Mouse (Mus musculus): Measurements from ENCODE around the gene Vmn2r4. TPM values are rescaled to one million over a fixed set of nuclear protein-coding genes. Genes with fewer than 3 reads are reported as not detected.
"Not testable (repeated sequence)": the region's sequence is repeated elsewhere in the genome, so short reads cannot be mapped to it uniquely, and the experiment has no call there.

Vmn2r4 gene
- polyA plus RNA-seq (2015; fragmentation: Nextera tagmentation; extraction: Ambion mirVana), result not detected in 2 replicates

DNA sequence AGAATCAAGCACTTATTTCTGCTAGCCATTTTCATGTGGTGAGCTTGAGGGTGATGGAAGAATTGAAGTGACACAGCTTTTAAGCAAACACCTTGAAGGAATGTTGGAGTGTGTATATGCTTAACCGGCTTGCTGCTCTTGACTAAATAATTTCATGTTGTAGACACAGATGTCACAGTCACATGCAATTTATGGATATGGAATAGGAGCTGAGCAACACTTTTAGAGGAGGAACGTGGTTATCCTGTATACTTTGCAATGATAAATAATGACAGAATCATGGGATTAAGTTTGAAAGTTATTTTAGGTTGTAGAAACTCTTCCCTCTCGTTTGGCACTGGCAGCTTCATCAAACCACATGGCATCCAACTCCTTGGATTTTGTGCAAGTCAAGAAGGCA, at the start of gene Vmn2r4:
Vmn2r4 (minus strand) TSS at position 101 of the 400 bp plus-strand sequence.
- not testable (repeated sequence) for ATAC-seq; H3K4me1 ChIP-seq (replicated peaks; ENCODE audit: control insufficient read depth, insufficient read depth, low read length); H3K27ac ChIP-seq (ENCODE audit: low read length); H3K9ac ChIP-seq (replicated peaks; ENCODE audit: low read depth, low read length); H3K9me3 ChIP-seq (ENCODE audit: control insufficient read depth, low read length); H3K27me3 ChIP-seq (replicated peaks; ENCODE audit: control insufficient read depth, insufficient read depth, low read length); H3K36me3 ChIP-seq (ENCODE audit: control insufficient read depth, insufficient read depth); H3K4me2 ChIP-seq (ENCODE audit: low read length); H3K4me3 ChIP-seq (replicated peaks; ENCODE audit: low read length)
- 88% methylated on average over 3 of the region's 3 CpGs for WGBS

DNA sequence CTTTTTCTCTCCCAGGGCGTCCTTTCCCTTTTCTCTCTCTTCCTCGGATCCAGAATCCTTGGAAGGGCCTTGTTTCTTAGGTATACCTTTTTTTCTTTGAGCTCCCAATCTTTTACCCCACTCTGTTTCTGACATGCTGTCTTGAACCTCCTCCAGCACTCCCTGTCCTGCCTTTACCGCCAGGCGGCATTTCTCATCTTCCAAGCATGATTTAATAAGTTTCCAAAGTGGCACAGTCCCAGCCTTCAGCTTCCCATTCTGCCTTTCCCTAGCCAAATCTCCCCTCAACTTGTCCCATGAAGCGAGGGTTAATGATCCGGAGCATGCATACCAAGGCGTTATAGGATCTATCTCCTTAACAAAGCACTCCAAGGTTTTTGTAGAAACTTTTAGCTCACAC, 19.1 kb upstream of the Vmn2r4 start:
- ATAC-seq, result not testable (repeated sequence)
- 85% methylated on average over 7 of the region's 7 CpGs for WGBS

GRCm38 (mm10) chr3:64428117-64428798, 13.1 kb upstream of the Vmn2r4 start:
- 0 out of 2 replicates have a peak, but pooled peaks have one; percentile 33 for ATAC-seq
- not testable (repeated sequence) for H3K4me3 ChIP-seq (replicated peaks; ENCODE audit: low read length); H3K36me3 ChIP-seq (ENCODE audit: control insufficient read depth, insufficient read depth); H3K9ac ChIP-seq (replicated peaks; ENCODE audit: low read depth, low read length); H3K9me3 ChIP-seq (ENCODE audit: control insufficient read depth, low read length); H3K4me2 ChIP-seq (ENCODE audit: low read length); H3K27me3 ChIP-seq (replicated peaks; ENCODE audit: control insufficient read depth, insufficient read depth, low read length); H3K27ac ChIP-seq (ENCODE audit: low read length); H3K4me1 ChIP-seq (replicated peaks; ENCODE audit: control insufficient read depth, insufficient read depth, low read length)
- WGBS, result 77% methylated on average over 6 of the region's 6 CpGs

More for the DNA sequence above, 19.1 kb upstream of the Vmn2r4 start:
- not testable (repeated sequence) for H3K4me1 ChIP-seq (replicated peaks; ENCODE audit: control insufficient read depth, insufficient read depth, low read length); H3K27ac ChIP-seq (ENCODE audit: low read length); H3K27me3 ChIP-seq (replicated peaks; ENCODE audit: control insufficient read depth, insufficient read depth, low read length); H3K4me3 ChIP-seq (replicated peaks; ENCODE audit: low read length); H3K9me3 ChIP-seq (ENCODE audit: control insufficient read depth, low read length); H3K9ac ChIP-seq (replicated peaks; ENCODE audit: low read depth, low read length); H3K4me2 ChIP-seq (ENCODE audit: low read length); H3K36me3 ChIP-seq (ENCODE audit: control insufficient read depth, insufficient read depth)

DNA sequence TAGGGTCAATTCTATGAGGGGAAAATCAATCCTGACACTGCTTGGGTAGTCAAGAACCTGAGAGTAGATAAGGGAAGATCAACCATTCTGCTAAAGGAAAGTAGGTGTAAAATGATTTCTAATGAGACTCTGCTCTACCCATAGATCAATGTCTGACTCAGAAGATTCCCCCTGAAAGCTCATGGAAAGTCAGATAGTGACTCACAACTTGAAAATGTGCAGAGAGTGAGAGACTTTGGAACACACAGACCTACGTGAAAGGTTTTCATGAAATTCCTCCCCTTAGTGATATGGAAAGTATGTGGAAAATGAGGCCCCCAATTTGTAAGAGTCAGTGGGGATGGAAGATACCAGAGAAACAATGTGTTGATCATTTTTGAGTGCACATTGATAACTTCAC, 7.0 kb upstream of the Vmn2r4 start:
- not testable (repeated sequence) for H3K9me3 ChIP-seq (ENCODE audit: control insufficient read depth, low read length); H3K4me2 ChIP-seq (ENCODE audit: low read length); H3K9ac ChIP-seq (replicated peaks; ENCODE audit: low read depth, low read length); ATAC-seq; H3K4me3 ChIP-seq (replicated peaks; ENCODE audit: low read length); H3K4me1 ChIP-seq (replicated peaks; ENCODE audit: control insufficient read depth, insufficient read depth, low read length); H3K36me3 ChIP-seq (ENCODE audit: control insufficient read depth, insufficient read depth); H3K27ac ChIP-seq (ENCODE audit: low read length); H3K27me3 ChIP-seq (replicated peaks; ENCODE audit: control insufficient read depth, insufficient read depth, low read length)
- 86% methylated on average over 1 of the region's 1 CpGs for WGBS

- H3K9ac ChIP-seq (replicated peaks; ENCODE audit: low read depth, low read length); ATAC-seq; H3K9me3 ChIP-seq (ENCODE audit: control insufficient read depth, low read length); H3K4me3 ChIP-seq (replicated peaks; ENCODE audit: low read length); H3K27me3 ChIP-seq (replicated peaks; ENCODE audit: control insufficient read depth, insufficient read depth, low read length); H3K27ac ChIP-seq (ENCODE audit: low read length); H3K36me3 ChIP-seq (ENCODE audit: control insufficient read depth, insufficient read depth); H3K4me1 ChIP-seq (replicated peaks; ENCODE audit: control insufficient read depth, insufficient read depth, low read length); H3K4me2 ChIP-seq (ENCODE audit: low read length): not testable (repeated sequence)
- WGBS, result 76% methylated on average over 1 of the region's 1 CpGs
These were observed 2.3 kb upstream of the Vmn2r4 start for GRCm38 (mm10) chr3:64417477-64417876.

DNA sequence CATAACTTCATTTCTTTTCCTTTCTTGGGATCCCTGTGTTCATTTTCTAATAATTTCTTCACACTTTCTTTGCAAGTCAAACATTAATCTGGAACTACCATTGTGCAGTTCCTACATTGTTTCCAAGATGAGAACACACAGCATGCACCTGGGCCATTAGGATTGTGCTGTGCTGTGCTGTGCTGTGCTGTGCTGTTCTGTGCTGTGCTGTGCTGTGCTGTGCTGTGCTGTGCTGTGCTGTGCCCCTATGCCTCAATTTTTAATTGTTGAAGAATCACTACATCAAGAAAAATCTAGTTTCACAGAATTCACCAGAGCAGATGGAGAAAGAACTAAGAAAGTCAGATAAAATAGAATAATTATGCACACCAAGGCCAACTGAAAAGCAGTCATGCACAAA, 915 bp downstream of the Vmn2r4 start:
- not testable (repeated sequence) for ATAC-seq

DNA sequence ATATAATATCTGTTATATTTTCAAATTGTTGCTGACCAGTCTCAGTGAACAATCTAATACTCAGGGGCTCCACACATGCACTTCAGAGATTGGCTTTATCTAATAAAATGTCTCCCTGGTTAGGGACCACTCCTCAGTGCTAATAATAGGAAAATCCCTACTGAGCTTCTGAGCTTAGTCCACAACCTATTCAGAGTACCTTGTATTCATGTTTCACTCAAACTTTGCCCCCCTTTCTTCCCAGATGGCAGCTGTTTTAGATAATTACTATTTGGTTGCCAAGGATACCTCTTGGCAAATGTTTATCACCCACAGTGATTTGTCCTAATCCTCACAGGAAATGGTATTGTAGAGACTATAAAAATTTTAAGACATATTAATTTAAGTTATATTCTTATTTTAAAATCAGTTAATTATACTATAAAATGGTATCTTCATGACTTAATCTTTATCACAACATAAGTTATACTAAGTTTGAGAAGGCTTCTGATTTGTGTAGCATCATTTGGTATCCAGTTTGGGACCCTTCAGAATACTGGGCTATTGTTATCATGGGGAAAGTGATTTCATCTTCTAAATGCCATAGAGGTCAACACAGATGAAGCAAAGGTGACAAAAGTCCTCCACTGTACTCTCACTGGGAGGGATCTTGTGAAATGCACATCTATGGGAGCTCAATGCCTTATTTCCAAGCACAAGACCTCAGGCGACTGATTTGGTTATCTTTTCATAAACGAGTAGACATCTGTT, 55.7 kb downstream of the Vmn2r4 start:
- H3K4me2 ChIP-seq (ENCODE audit: low read length), result no peak overlapping the region
- no peaks in the 10 kb centered on the region for H3K27me3 ChIP-seq (replicated peaks; ENCODE audit: control insufficient read depth, insufficient read depth, low read length)
- H3K9me3 ChIP-seq (ENCODE audit: control insufficient read depth, low read length), result no peaks in the 10 kb centered on the region
- WGBS, result 11% methylated on average over 2 of the region's 2 CpGs
- H3K9ac ChIP-seq (replicated peaks; ENCODE audit: low read depth, low read length), result no peak overlapping the region
- no peak overlapping the region for H3K4me3 ChIP-seq (replicated peaks; ENCODE audit: low read length)
- no peak for ATAC-seq
- no peaks in the 10 kb centered on the region for H3K36me3 ChIP-seq (ENCODE audit: control insufficient read depth, insufficient read depth)
- H3K4me1 ChIP-seq (replicated peaks; ENCODE audit: control insufficient read depth, insufficient read depth, low read length), result no peaks in the 10 kb centered on the region
- H3K27ac ChIP-seq (ENCODE audit: low read length), result no peak overlapping the region

More for the DNA sequence above, 915 bp downstream of the Vmn2r4 start:
- not testable (repeated sequence) for H3K27ac ChIP-seq (ENCODE audit: low read length); H3K9ac ChIP-seq (replicated peaks; ENCODE audit: low read depth, low read length); H3K4me1 ChIP-seq (replicated peaks; ENCODE audit: control insufficient read depth, insufficient read depth, low read length); H3K36me3 ChIP-seq (ENCODE audit: control insufficient read depth, insufficient read depth); H3K4me3 ChIP-seq (replicated peaks; ENCODE audit: low read length); H3K9me3 ChIP-seq (ENCODE audit: control insufficient read depth, low read length); H3K27me3 ChIP-seq (replicated peaks; ENCODE audit: control insufficient read depth, insufficient read depth, low read length); H3K4me2 ChIP-seq (ENCODE audit: low read length)

Other genes with a start within 250 kb of the Vmn2r4 start
- gene Vmn2r3, start 125.7 kb downstream of the Vmn2r4 start, polyA plus RNA-seq (2015; fragmentation: Nextera tagmentation; extraction: Ambion mirVana), result not detected in 2 replicates
- gene Vmn2r5, start 94.5 kb upstream of the Vmn2r4 start, polyA plus RNA-seq (2015; fragmentation: Nextera tagmentation; extraction: Ambion mirVana), result not detected in 2 replicates
- not detected in 2 replicates for gene Vmn2r6, start 150.5 kb upstream of the Vmn2r4 start, polyA plus RNA-seq (2015; fragmentation: Nextera tagmentation; extraction: Ambion mirVana)